Mouse (Mus musculus): ENCODE results near the gene Gnat2. TPM values are rescaled to one million over a fixed set of nuclear protein-coding genes. Genes with fewer than 3 reads are reported as not detected.

The Gnat2 gene
- total and polyA plus RNA-seq, 3 experiments, result 0.11 TPM; not detected in 2

DNA sequence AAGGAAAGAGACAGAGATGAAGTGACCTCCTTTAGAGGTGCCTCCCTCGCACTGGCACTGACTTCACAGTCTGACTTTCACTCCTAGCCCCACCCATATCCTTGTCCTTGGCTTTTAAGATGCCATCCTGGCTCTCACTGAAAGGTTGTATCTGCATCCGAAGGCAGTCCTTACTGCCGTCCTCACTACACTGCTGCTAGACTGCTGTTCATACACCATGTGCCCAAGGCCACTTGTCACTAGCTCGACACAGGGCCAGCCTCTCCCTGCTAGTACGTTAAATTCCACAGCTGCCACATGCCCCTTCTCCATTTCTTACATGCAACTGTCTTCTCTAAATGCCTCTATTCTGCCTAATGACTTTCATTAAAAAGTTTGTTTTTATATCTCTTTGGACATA lies 18.7 kb downstream of the Gnat2 start:
- Histone ChIP-seq H3K9ac (ENCODE audit: low read depth, low read length) (no peak overlapping the region), H3K4me3 (no peak overlapping the region), H3K79me2 (replicated peaks; ENCODE audit: control insufficient read depth, insufficient read depth, low read length) (no peaks in the 10 kb centered on the region), H3K36me3 (ENCODE audit: control insufficient read depth, insufficient read depth, low read length) (peaks cover 5% of the 10 kb centered on the region), H3K27me3 (ENCODE audit: control insufficient read depth, insufficient read depth, low read length) (no peaks in the 10 kb centered on the region), H3K4me1 (ENCODE audit: control insufficient read depth, insufficient read depth, low read length) (peaks cover 2% of the 10 kb centered on the region), H3K27ac (no peak overlapping the region)
- no peak for DNase-seq
- TF ChIP-seq EP300 (IDR thresholded peaks at IDR 0.05; ENCODE audit: insufficient read depth, low read depth, low read length) (no peak), POLR2A (IDR thresholded peaks at IDR 0.05; ENCODE audit: insufficient read depth, low read depth, low read length) (no peak), CTCF (IDR thresholded peaks at IDR 0.05) (no peak)
- WGBS, result 85% methylated on average over 5 of the region's 5 CpGs
- intact Hi-C loops (cut with DNase I), result no loop called here

- TF ChIP-seq CTCF (IDR thresholded peaks at IDR 0.05), result no peak
- TF ChIP-seq POLR2A (IDR thresholded peaks at IDR 0.05; ENCODE audit: insufficient read depth, low read depth, low read length), result no peak
- no peak for TF ChIP-seq EP300 (IDR thresholded peaks at IDR 0.05; ENCODE audit: insufficient read depth, low read depth, low read length)
- Histone ChIP-seq H3K9ac (ENCODE audit: low read depth, low read length) (no peak overlapping the region), H3K79me2 (replicated peaks; ENCODE audit: control insufficient read depth, insufficient read depth, low read length) (no peaks in the 10 kb centered on the region), H3K27me3 (ENCODE audit: control insufficient read depth, insufficient read depth, low read length) (no peaks in the 10 kb centered on the region), H3K27ac (no peak overlapping the region), H3K4me1 (ENCODE audit: control insufficient read depth, insufficient read depth, low read length) (peaks cover 2% of the 10 kb centered on the region), H3K36me3 (ENCODE audit: control insufficient read depth, insufficient read depth, low read length) (peaks cover 5% of the 10 kb centered on the region), H3K4me3 (no peak overlapping the region)
- 57% methylated on average over 7 of the region's 7 CpGs for WGBS
- intact Hi-C loops (cut with DNase I), result no loop called here
- DNase-seq, result no peak
Measured at GRCm38 (mm10) chr3:108112246-108112645, 19.7 kb downstream of the Gnat2 start.

DNA sequence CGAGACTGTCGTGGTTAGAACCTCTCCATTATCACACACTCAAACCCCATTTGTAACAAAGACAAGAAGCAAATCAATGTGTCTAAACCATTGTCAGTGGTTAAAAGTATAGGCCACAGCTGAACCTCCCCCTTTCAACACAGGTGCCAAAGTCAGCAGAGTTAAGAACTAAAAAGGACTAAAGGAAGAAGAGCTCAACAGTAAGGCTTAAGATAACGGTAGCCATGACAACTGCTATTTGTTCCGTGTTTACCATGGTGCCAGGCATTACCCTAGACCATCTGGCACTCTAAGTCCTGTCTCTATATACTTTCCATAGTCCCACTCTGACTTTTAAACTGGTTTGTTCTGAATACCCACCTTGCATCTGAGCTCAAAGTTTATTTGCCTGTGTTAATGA lies 20.1 kb downstream of the Gnat2 start:
- Histone ChIP-seq H3K36me3 (ENCODE audit: control insufficient read depth, insufficient read depth, low read length) (peaks cover 5% of the 10 kb centered on the region), H3K4me3 (no peak overlapping the region), H3K79me2 (replicated peaks; ENCODE audit: control insufficient read depth, insufficient read depth, low read length) (no peaks in the 10 kb centered on the region), H3K9ac (ENCODE audit: low read depth, low read length) (no peak overlapping the region), H3K27ac (no peak overlapping the region), H3K27me3 (ENCODE audit: control insufficient read depth, insufficient read depth, low read length) (no peaks in the 10 kb centered on the region), H3K4me1 (ENCODE audit: control insufficient read depth, insufficient read depth, low read length) (peaks cover 2% of the 10 kb centered on the region)
- TF ChIP-seq EP300 (IDR thresholded peaks at IDR 0.05; ENCODE audit: insufficient read depth, low read depth, low read length) (no peak), POLR2A (IDR thresholded peaks at IDR 0.05; ENCODE audit: insufficient read depth, low read depth, low read length) (no peak), CTCF (IDR thresholded peaks at IDR 0.05) (no peak)
- intact Hi-C loops (cut with DNase I), result no loop called here
- DNase-seq, result no peak
- 67% methylated on average over 4 of the region's 4 CpGs for WGBS

DNA sequence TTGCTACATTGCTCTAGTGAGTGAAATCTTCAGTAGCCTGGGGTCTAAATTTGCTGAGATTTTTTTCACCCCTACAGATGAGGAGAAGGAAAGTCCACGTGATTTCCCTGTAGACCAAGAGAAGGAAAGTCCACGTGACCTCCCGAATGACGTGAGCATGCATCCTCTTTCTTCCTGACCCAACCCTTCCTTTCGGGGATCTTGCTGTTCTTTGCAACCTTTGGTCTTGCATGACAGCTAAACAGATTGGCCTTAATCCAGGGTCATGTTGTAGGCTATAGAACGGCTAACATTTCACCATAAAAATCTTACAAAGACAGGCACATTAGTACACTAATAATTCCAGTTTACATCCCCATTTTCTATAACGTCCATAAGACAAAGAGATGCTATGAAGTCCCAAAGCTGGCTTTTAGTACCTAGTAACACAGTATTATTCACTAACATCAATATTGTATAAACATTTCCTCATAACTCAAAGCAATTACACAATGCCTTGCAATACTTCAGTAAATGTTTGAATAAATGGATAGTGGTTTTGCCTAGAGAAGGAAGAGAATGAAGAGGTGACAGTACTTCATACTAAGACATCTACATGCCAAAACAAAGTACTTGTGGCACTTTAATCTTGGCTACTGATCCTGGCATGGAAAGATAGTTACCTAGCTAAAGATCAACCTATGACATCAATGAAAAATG lies 21.2 kb downstream of the Gnat2 start:
- no peak for TF ChIP-seq POLR2A (IDR thresholded peaks at IDR 0.05; ENCODE audit: insufficient read depth, low read depth, low read length)
- no peak for TF ChIP-seq EP300 (IDR thresholded peaks at IDR 0.05; ENCODE audit: insufficient read depth, low read depth, low read length)
- no peak for TF ChIP-seq CTCF (IDR thresholded peaks at IDR 0.05)
- H3K27ac ChIP-seq, result no peak overlapping the region
- DNase-seq, result no peak
- peaks cover 2% of the 10 kb centered on the region for H3K4me1 ChIP-seq (ENCODE audit: control insufficient read depth, insufficient read depth, low read length)
- H3K9ac ChIP-seq (ENCODE audit: low read depth, low read length), result no peak overlapping the region
- H3K79me2 ChIP-seq (replicated peaks; ENCODE audit: control insufficient read depth, insufficient read depth, low read length), result no peaks in the 10 kb centered on the region
- peaks cover 5% of the 10 kb centered on the region for H3K36me3 ChIP-seq (ENCODE audit: control insufficient read depth, insufficient read depth, low read length)
- no peaks in the 10 kb centered on the region for H3K27me3 ChIP-seq (ENCODE audit: control insufficient read depth, insufficient read depth, low read length)
- 47% methylated on average over 7 of the region's 7 CpGs for WGBS
- intact Hi-C loops (cut with DNase I), result no loop called here
- H3K4me3 ChIP-seq, result no peak overlapping the region

GRCm38 (mm10) chr3:108117465-108117864 lies 24.9 kb downstream of the Gnat2 start:
- WGBS, result 86% methylated on average over 6 of the region's 6 CpGs
- Histone ChIP-seq H3K9ac (ENCODE audit: low read depth, low read length) (no peak overlapping the region), H3K4me1 (ENCODE audit: control insufficient read depth, insufficient read depth, low read length) (peaks cover 2% of the 10 kb centered on the region), H3K79me2 (replicated peaks; ENCODE audit: control insufficient read depth, insufficient read depth, low read length) (no peaks in the 10 kb centered on the region), H3K27ac (no peak overlapping the region), H3K36me3 (ENCODE audit: control insufficient read depth, insufficient read depth, low read length) (peaks cover 5% of the 10 kb centered on the region), H3K4me3 (no peak overlapping the region), H3K27me3 (ENCODE audit: control insufficient read depth, insufficient read depth, low read length) (no peaks in the 10 kb centered on the region)
- intact Hi-C loops (cut with DNase I), result no loop called here
- DNase-seq, result no peak
- TF ChIP-seq CTCF (IDR thresholded peaks at IDR 0.05) (no peak), POLR2A (IDR thresholded peaks at IDR 0.05; ENCODE audit: insufficient read depth, low read depth, low read length) (no peak), EP300 (IDR thresholded peaks at IDR 0.05; ENCODE audit: insufficient read depth, low read depth, low read length) (no peak)

GRCm38 (mm10) chr3:108121101-108121500 lies 28.5 kb downstream of the Gnat2 start:
- H3K4me1 ChIP-seq (ENCODE audit: control insufficient read depth, insufficient read depth, low read length), result no peaks in the 10 kb centered on the region; the same call in 1 of the 2 replicates
- no peak overlapping the region for H3K4me3 ChIP-seq
- intact Hi-C loops (cut with DNase I), result no loop called here
- no peak overlapping the region for H3K9ac ChIP-seq (ENCODE audit: low read depth, low read length)
- TF ChIP-seq CTCF (IDR thresholded peaks at IDR 0.05) (no peak), EP300 (IDR thresholded peaks at IDR 0.05; ENCODE audit: insufficient read depth, low read depth, low read length) (no peak), POLR2A (IDR thresholded peaks at IDR 0.05; ENCODE audit: insufficient read depth, low read depth, low read length) (no peak)
- no peaks in the 10 kb centered on the region for H3K27me3 ChIP-seq (ENCODE audit: control insufficient read depth, insufficient read depth, low read length)
- no peak for DNase-seq
- no peaks in the 10 kb centered on the region for H3K79me2 ChIP-seq (replicated peaks; ENCODE audit: control insufficient read depth, insufficient read depth, low read length)
- H3K36me3 ChIP-seq (ENCODE audit: control insufficient read depth, insufficient read depth, low read length), result 0 out of 2 replicates have a peak, but pooled peaks cover 2% of the 10 kb centered on the region
- H3K27ac ChIP-seq, result no peak overlapping the region
- 81% methylated on average over 3 of the region's 3 CpGs for WGBS

Measured in heart, adult 2 months (tissue).